Comparison of ENCODE assay signal across 8 mouse cellular contexts in the genomic region with DNA sequence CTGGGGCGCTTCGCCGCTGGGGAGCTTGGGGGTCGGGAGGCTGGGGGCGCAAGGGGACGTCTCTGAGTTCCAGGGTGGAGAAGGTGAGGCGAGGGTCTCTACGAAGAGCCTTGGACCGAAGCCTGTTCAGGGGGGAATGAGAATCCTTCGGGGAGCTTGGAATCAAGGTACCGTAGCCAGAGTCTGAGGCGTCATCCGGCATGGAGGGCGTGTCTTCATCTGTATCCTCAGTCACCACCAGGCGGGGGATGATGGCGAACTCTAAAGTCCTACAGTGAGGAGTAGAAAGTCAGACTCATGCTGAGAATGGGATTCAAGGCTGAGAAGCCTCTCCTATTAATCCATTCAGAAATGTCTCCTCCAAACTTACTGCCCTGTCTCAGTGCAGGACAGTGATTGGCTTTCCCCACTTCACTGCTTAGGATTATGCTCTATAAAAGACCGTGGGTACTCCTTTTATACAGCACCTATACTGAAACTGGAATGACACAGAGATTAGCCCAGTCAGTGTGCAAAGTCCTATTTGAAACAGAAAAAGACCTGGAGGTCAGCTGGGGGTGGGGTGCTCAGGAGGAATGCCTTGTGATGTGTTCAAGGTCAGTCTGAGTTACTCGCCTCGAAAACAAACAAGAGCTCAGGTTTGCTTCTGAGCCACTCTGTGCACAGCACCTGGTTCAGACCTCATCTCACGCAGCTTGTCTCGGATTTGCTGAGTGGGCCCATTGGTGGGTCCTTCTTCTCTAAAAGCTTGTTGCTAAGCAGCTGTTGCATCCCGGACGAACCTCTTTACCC. TPM values are rescaled to one million over a fixed set of nuclear protein-coding genes. Genes with fewer than 3 reads are reported as not detected.
DNase-seq lines count a peak whose midpoint lies in the region; ATAC-seq and TF ChIP-seq lines count a peak whose summit lies in the region.

No protein-coding gene starts in this region.

- no peaks in the 10 kb centered on the region for H3K79me2 ChIP-seq in heart, adult 2 months (replicated peaks; ENCODE audit: control insufficient read depth, insufficient read depth, low read length)

- H3K4me2 ChIP-seq in embryonic facial prominence, embryonic 15.5 days (replicated peaks) = 0 out of 2 replicates have a peak overlapping the region, but pooled peaks have one; percentile 10
- H3K4me2 ChIP-seq in midbrain, embryonic 13.5 days (replicated peaks) = peak overlapping the region; percentile 31

- no peak for TF ChIP-seq EP300 in heart, adult 2 months (IDR thresholded peaks at IDR 0.05; ENCODE audit: insufficient read depth, low read depth, low read length)

- H3K9ac ChIP-seq in heart, adult 2 months (ENCODE audit: low read depth, low read length) = no peak overlapping the region
- no peak overlapping the region for H3K9ac ChIP-seq in embryonic facial prominence, embryonic 15.5 days
- no peak overlapping the region for H3K9ac ChIP-seq in midbrain, embryonic 13.5 days (replicated peaks)

- TF ChIP-seq POLR2A in heart, adult 2 months (IDR thresholded peaks at IDR 0.05; ENCODE audit: insufficient read depth, low read depth, low read length) = no peak

- no peak for ATAC-seq in embryonic facial prominence, embryonic 15.5 days (ENCODE audit: insufficient number of reproducible peaks, low FRiP score, low TSS enrichment, low read depth)
- no peak for ATAC-seq in midbrain, embryonic 13.5 days

- H3K27ac ChIP-seq in heart, adult 2 months = no peak overlapping the region
- no peak overlapping the region for H3K27ac ChIP-seq in embryonic facial prominence, embryonic 15.5 days (replicated peaks)
- no peak overlapping the region for H3K27ac ChIP-seq in midbrain, embryonic 13.5 days

- no peak overlapping the region for H3K4me3 ChIP-seq in heart, adult 2 months
- no peak overlapping the region for H3K4me3 ChIP-seq in embryonic facial prominence, embryonic 15.5 days (replicated peaks)
- H3K4me3 ChIP-seq in midbrain, embryonic 13.5 days (replicated peaks) = peak overlapping the region; percentile 3

- peak; percentile 45 for TF ChIP-seq CTCF in heart, adult 2 months (IDR thresholded peaks at IDR 0.05)

- H3K27me3 ChIP-seq in heart, adult 2 months (ENCODE audit: control insufficient read depth, insufficient read depth, low read length) = no peaks in the 10 kb centered on the region
- H3K27me3 ChIP-seq in embryonic facial prominence, embryonic 15.5 days = no peaks in the 10 kb centered on the region
- H3K27me3 ChIP-seq in midbrain, embryonic 13.5 days = peaks cover 55% of the 10 kb centered on the region

- H3K4me1 ChIP-seq in heart, adult 2 months (ENCODE audit: control insufficient read depth, insufficient read depth, low read length) = no peaks in the 10 kb centered on the region
- peaks cover 35% of the 10 kb centered on the region for H3K4me1 ChIP-seq in embryonic facial prominence, embryonic 15.5 days
- peaks cover 29% of the 10 kb centered on the region for H3K4me1 ChIP-seq in midbrain, embryonic 13.5 days (replicated peaks)

- WGBS in heart, adult 2 months = 37% methylated on average over 23 of the region's 23 CpGs
- 17% methylated on average over 23 of the region's 23 CpGs for WGBS in embryonic facial prominence, embryonic 15.5 days
- WGBS in midbrain, embryonic 13.5 days = 8% methylated on average over 23 of the region's 23 CpGs

- DNase-seq in heart, adult 2 months = no peak
- no peak for DNase-seq in heart, postnatal 25 days (ENCODE audit: low spot score)
- DNase-seq in kidney, adult 8-10 months = peak; percentile 67 to 80
- no peak for DNase-seq in thymus, postnatal 14 days
- no peak for DNase-seq in spleen, adult 12 weeks (ENCODE audit: low spot score)
- DNase-seq in left cerebral cortex, postnatal 14 days (ENCODE audit: low spot score in 2 of 2) = no peak

- no peaks in the 10 kb centered on the region for H3K9me3 ChIP-seq in embryonic facial prominence, embryonic 15.5 days (replicated peaks)
- H3K9me3 ChIP-seq in midbrain, embryonic 13.5 days = no peaks in the 10 kb centered on the region

- intact Hi-C loops in heart, adult 2 months (cut with DNase I) = loop anchor here (1.0 to 5.0 kb wide), 2 partner anchors 35 to 146 kb away; partner anchors contain the start of gene Vamp1
- intact Hi-C loops in heart, postnatal 25 days (cut with DNase I) = loop anchor here (1.0 kb wide), 1 partner anchor 35 kb away; no protein-coding TSS in a partner anchor
- intact Hi-C loops in left cerebral cortex, postnatal 14 days (cut with DNase I) = loop anchor here (2.0 to 5.0 kb wide), 2 partner anchors 36 to 89 kb away; no protein-coding TSS in a partner anchor

- H3K36me3 ChIP-seq in heart, adult 2 months (ENCODE audit: control insufficient read depth, insufficient read depth, low read length) = no peaks in the 10 kb centered on the region
- peaks cover 41% of the 10 kb centered on the region for H3K36me3 ChIP-seq in embryonic facial prominence, embryonic 15.5 days
- no peaks in the 10 kb centered on the region for H3K36me3 ChIP-seq in midbrain, embryonic 13.5 days

RNA-seq across cellular contexts. Expression of gene Tnfrsf1a, which starts 14.5 kb away (rescaled TPM):
- total RNA-seq in heart, adult 2 months (2021) = 10 to 100 TPM; 50.8 to 62.8 TPM
- 57.1 and 59.7 TPM in 2 replicates for polyA plus RNA-seq in heart, adult 2 months (2012; rRNA removed)
- total RNA-seq in heart, postnatal 25 days (2021) = 10 to 100 TPM; 53.2 to 60.8 TPM
- polyA plus RNA-seq in embryonic facial prominence, embryonic 15.5 days (2015; fragmentation: Nextera tagmentation; extraction: Ambion mirVana) = 88.7 and 93.3 TPM in 2 replicates
- polyA plus RNA-seq in midbrain, embryonic 13.5 days (2015; fragmentation: Nextera tagmentation; extraction: Ambion mirVana) = 10.2 and 12.1 TPM in 2 replicates
- total RNA-seq in left cerebral cortex, postnatal 14 days (2021) = 10 to 100 TPM; 11.5 to 12.3 TPM

RNA-seq across cellular contexts. Expression of gene Plekhg6, which starts 16.9 kb away (rescaled TPM):
- under 1 TPM in 1 of 2 experiments, not detected in 1; 0.08 TPM for total RNA-seq in heart, adult 2 months (2021)
- 0.06 and 0.14 TPM in 2 replicates for polyA plus RNA-seq in heart, adult 2 months (2012; rRNA removed)
- total RNA-seq in heart, postnatal 25 days (2021) = not detected
- 3.5 and 3.8 TPM in 2 replicates for polyA plus RNA-seq in embryonic facial prominence, embryonic 15.5 days (2015; fragmentation: Nextera tagmentation; extraction: Ambion mirVana)
- 0.08 and 0.23 TPM in 2 replicates for polyA plus RNA-seq in midbrain, embryonic 13.5 days (2015; fragmentation: Nextera tagmentation; extraction: Ambion mirVana)
- total RNA-seq in left cerebral cortex, postnatal 14 days (2021) = under 1 TPM; 0.13 to 0.30 TPM

RNA-seq across cellular contexts. Expression of gene Scnn1a, which starts 43.2 kb away (rescaled TPM):
- total RNA-seq in heart, adult 2 months (2021) = under 1 TPM; 0.37 to 0.75 TPM
- polyA plus RNA-seq in heart, adult 2 months (2012; rRNA removed) = 0.76 and 3.1 TPM in 2 replicates
- under 1 TPM; 0.70 TPM for total RNA-seq in heart, postnatal 25 days (2021)
- polyA plus RNA-seq in embryonic facial prominence, embryonic 15.5 days (2015; fragmentation: Nextera tagmentation; extraction: Ambion mirVana) = 7.2 and 8.8 TPM in 2 replicates
- 0.39 and 0.46 TPM in 2 replicates for polyA plus RNA-seq in midbrain, embryonic 13.5 days (2015; fragmentation: Nextera tagmentation; extraction: Ambion mirVana)
- total RNA-seq in left cerebral cortex, postnatal 14 days (2021) = 1 to 10 TPM; 2.9 TPM

RNA-seq across cellular contexts. Expression of gene Ltbr, which starts 50.0 kb away (rescaled TPM):
- 10 to 100 TPM; 28.2 to 28.8 TPM for total RNA-seq in heart, adult 2 months (2021)
- 34.8 and 36.5 TPM in 2 replicates for polyA plus RNA-seq in heart, adult 2 months (2012; rRNA removed)
- 10 to 100 TPM; 27.4 to 31.8 TPM for total RNA-seq in heart, postnatal 25 days (2021)
- 47.3 and 47.7 TPM in 2 replicates for polyA plus RNA-seq in embryonic facial prominence, embryonic 15.5 days (2015; fragmentation: Nextera tagmentation; extraction: Ambion mirVana)
- 11.3 and 13.3 TPM in 2 replicates for polyA plus RNA-seq in midbrain, embryonic 13.5 days (2015; fragmentation: Nextera tagmentation; extraction: Ambion mirVana)
- total RNA-seq in left cerebral cortex, postnatal 14 days (2021) = 1 to 10 TPM; 8.8 to 9.3 TPM

Comparison
In these comparisons a context has a peak if more than half of its experiments do, and no peak if none do; other contexts are left out.
1. DNase-seq: peak in kidney, adult 8-10 months (2 of 2); none in heart, adult 2 months (0 of 2), heart, postnatal 25 days (single experiment), thymus, postnatal 14 days (single experiment), spleen, adult 12 weeks (single experiment) and left cerebral cortex, postnatal 14 days (0 of 2).